Mouse (Mus musculus) c-Kit-positive CD71-negative TER-119-negative erythroid progenitor cells, embryonic 14.5 days (primary cell): Measurements from ENCODE around the gene Tmem260.

Experiments
- DNase-seq: peaks from one replicate; pipeline ENCODE4 v3.0.0-alpha.2; 2013; ENCODE audit warnings: low read depth

Gene Tmem260

GRCm38 (mm10) chr14:48482762-48483161 lies 36.8 kb downstream of the Tmem260 start:
- no peak for DNase-seq

- peak; percentile 23 for DNase-seq
Observed at GRCm38 (mm10) chr14:48493896-48494295, 48.0 kb downstream of the Tmem260 start.

- DNase-seq: no peak
Observed at GRCm38 (mm10) chr14:48502573-48502972, 56.6 kb downstream of the Tmem260 start.

- DNase-seq: no peak
Observed at GRCm38 (mm10) chr14:48503691-48504565, 58.0 kb downstream of the Tmem260 start.

GRCm38 (mm10) chr14:48504566-48504950 lies 58.6 kb downstream of the Tmem260 start:
- no peak for DNase-seq

- no peak for DNase-seq
Observed at GRCm38 (mm10) chr14:48505606-48506005, 59.7 kb downstream of the Tmem260 start.

- DNase-seq: no peak
Observed at GRCm38 (mm10) chr14:48507376-48507775, 61.5 kb downstream of the Tmem260 start.

- DNase-seq: no peak
Observed at GRCm38 (mm10) chr14:48509131-48509530, 63.2 kb downstream of the Tmem260 start.

GRCm38 (mm10) chr14:48513098-48513823 lies 67.3 kb downstream of the Tmem260 start:
- no peak for DNase-seq

GRCm38 (mm10) chr14:48513824-48514493 lies 68.0 kb downstream of the Tmem260 start:
- DNase-seq: no peak

- DNase-seq: no peak
Observed at GRCm38 (mm10) chr14:48514620-48515019, 68.7 kb downstream of the Tmem260 start.

GRCm38 (mm10) chr14:48515538-48515937 lies 69.6 kb downstream of the Tmem260 start:
- no peak for DNase-seq

- DNase-seq: no peak
Observed at GRCm38 (mm10) chr14:48523361-48523760, 77.4 kb downstream of the Tmem260 start.

GRCm38 (mm10) chr14:48524135-48524534 lies 78.2 kb downstream of the Tmem260 start:
- peak; percentile 17 for DNase-seq

GRCm38 (mm10) chr14:48525055-48525454 lies 79.1 kb downstream of the Tmem260 start:
- DNase-seq: no peak

- no peak for DNase-seq
Observed at GRCm38 (mm10) chr14:48530629-48531028, 84.7 kb downstream of the Tmem260 start.

- DNase-seq: peak; percentile 12
Observed at GRCm38 (mm10) chr14:48537795-48538766, 92.2 kb downstream of the Tmem260 start.

- DNase-seq: no peak
Observed at GRCm38 (mm10) chr14:48545166-48545565, 99.2 kb downstream of the Tmem260 start.

- no peak for DNase-seq
Observed at GRCm38 (mm10) chr14:48546009-48546408, 100.1 kb downstream of the Tmem260 start.

GRCm38 (mm10) chr14:48549703-48550102 lies 103.8 kb downstream of the Tmem260 start:
- DNase-seq: no peak

GRCm38 (mm10) chr14:48553216-48553615 lies 107.3 kb downstream of the Tmem260 start:
- no peak for DNase-seq
